Mouse (Mus musculus): ENCODE data around the gene Cd22.

DNA sequence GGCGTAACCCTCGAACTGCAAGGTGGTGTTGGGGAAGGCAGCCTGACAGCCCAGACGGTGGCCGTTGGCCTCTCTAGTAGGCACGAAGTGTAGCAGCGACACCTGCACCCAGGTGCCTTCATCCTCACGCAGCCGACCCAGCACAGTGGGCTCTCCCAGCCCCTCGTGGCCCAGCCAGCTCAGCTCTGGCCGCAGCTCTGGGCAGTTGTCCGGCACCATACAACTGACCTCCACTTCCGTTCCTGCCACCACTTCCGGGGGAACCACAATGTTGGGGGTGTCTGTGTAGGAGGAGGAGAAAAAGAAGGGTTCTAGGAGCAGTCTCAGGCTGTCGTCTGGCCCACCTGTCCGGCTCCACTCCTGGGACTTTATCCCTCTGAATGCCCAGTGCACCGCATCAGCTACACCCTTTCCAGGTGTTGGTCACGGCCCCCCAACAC, 28.9 kb upstream of the Cd22 start:
- TF ChIP-seq CTCF (IDR thresholded peaks at IDR 0.05; ENCODE audit: borderline replicate concordance, extremely low read depth, insufficient read depth, insufficient read length) (no peak), POLR2A (IDR thresholded peaks at IDR 0.05; ENCODE audit: borderline replicate concordance, extremely low read depth, insufficient read depth, insufficient read length, poor library complexity, severe bottlenecking) (no peak)
